ENCODE assay signal across 23 mouse cellular contexts in the genomic region with DNA sequence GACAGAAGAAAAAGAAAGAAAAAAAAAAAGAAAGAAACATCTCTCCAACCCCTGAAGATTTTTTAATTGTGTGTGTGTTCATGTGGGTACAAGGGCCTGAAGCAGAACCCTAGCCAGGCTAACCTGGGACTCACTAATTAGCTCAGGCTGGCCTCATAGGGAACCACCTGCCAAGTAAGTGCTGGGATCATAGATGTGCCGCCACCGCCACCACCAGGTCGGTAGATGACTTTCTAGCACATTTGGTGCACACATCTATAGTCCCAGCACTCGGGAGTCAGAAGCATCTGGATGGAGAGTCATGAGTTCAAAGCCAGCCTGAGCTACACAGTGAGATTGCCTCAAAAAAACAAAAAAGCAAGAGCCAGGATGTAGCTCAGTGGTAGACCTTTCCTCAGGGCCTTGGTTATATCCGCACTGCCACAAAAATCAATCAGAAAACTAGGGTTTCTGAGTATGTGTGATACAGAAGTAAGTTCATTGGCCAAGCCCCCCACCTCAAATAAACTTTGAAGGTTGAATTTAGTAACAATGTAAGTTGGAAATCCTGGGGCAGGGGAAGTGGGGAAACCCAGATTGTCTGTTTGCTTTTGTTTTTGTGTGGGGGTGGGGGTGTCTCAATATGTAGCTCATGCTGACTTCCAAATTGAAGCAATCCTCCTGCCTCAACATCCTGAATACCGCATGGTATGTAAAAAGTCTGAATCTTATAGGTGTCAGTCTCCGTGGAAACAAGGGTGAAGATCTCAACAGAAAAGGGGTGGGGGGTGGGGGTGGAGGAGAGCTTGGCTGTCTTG. TPM values are rescaled to one million over a fixed set of nuclear protein-coding genes. Genes with fewer than 3 reads are reported as not detected.
DNase-seq lines count a peak whose midpoint lies in the region; ATAC-seq and TF ChIP-seq lines count a peak whose summit lies in the region.
"Had no signal": no experiment of that assay in that cellular context is flagged by ENCODE, and none has a peak within 500 bp of the region (broad histone marks: within the 10 kb centered on the region; RNA-seq: fewer than 3 reads in every experiment).

No protein-coding gene starts in this region.

- DNase-seq in liver, embryonic 14.5 days (ENCODE audit: low read depth in 3 of 3, low spot score in 3 of 3) = no peak
- no peak for DNase-seq in liver, postnatal 0 days
- DNase-seq in 416B (ENCODE audit: low read depth) (peak; percentile 16), ZHBTc4 (ENCODE audit: low read depth, low spot score) (peak; percentile 43)
- no peak for DNase-seq in lung, adult 18-20 months
- DNase-seq: adrenal gland, postnatal 10 days; B cell, adult 2 months; cerebellum, adult 11 months; cerebellum, adult 8-10 months; cerebellum, postnatal 36 days; gastrocnemius, adult 2 months; gastrocnemius, postnatal 36 days; heart, adult 18-20 months; heart, postnatal 10 days had no signal

- no peak for ATAC-seq in liver, embryonic 14.5 days (ENCODE audit: insufficient read depth)
- ATAC-seq in liver, postnatal 0 days = no peak
- ATAC-seq: CD4-positive, CD25-positive, alpha-beta regulatory T cell, adult 4 months; forebrain, embryonic 14.5 days; intestine, embryonic 15.5 days had no signal

- TF ChIP-seq CTCF in liver, embryonic 14.5 days (IDR thresholded peaks at IDR 0.05; ENCODE audit: low read depth) = peak; percentile 15; the same call in 1 of the 2 replicates
- no peak for TF ChIP-seq CTCF in liver, postnatal 0 days (IDR thresholded peaks at IDR 0.05; ENCODE audit: low read depth)
- TF ChIP-seq CTCF in ES-Bruce4 (IDR thresholded peaks at IDR 0.05; ENCODE audit: low read depth, low read length) = peak; percentile 46

- H3K9ac ChIP-seq in liver, embryonic 14.5 days (replicated peaks) = no peak overlapping the region
- H3K9ac ChIP-seq in liver, postnatal 0 days (replicated peaks) = no peak overlapping the region
- H3K9ac ChIP-seq in ES-Bruce4 (ENCODE audit: low read depth, poor library complexity, severe bottlenecking) = no peak overlapping the region
- H3K9ac ChIP-seq: embryonic facial prominence, embryonic 15.5 days; hindbrain, embryonic 14.5 days; intestine, embryonic 15.5 days had no signal

- WGBS in liver, embryonic 14.5 days (ENCODE audit: insufficient replicate concordance) = 65% methylated on average over 7 of the region's 7 CpGs
- 69% methylated on average over 7 of the region's 7 CpGs for WGBS in liver, postnatal 0 days (ENCODE audit: insufficient replicate concordance)

- no peak for TF ChIP-seq EP300 in liver, embryonic 14.5 days (IDR thresholded peaks at IDR 0.05; ENCODE audit: low read depth)
- no peak for TF ChIP-seq EP300 in liver, postnatal 0 days (IDR thresholded peaks at IDR 0.05; ENCODE audit: low read depth)
- no peak for TF ChIP-seq EP300 in ES-Bruce4 (IDR thresholded peaks at IDR 0.05; ENCODE audit: insufficient read depth, low read depth, low read length)

- H3K4me2 ChIP-seq in liver, embryonic 14.5 days (ENCODE audit: low read depth) = no peak overlapping the region
- no peak overlapping the region for H3K4me2 ChIP-seq in liver, postnatal 0 days (ENCODE audit: low read depth, low read length)
- H3K4me2 ChIP-seq: embryonic facial prominence, embryonic 15.5 days; hindbrain, embryonic 14.5 days; intestine, embryonic 15.5 days had no signal

- peaks cover 12% of the 10 kb centered on the region for H3K27me3 ChIP-seq in liver, embryonic 14.5 days (ENCODE audit: control insufficient read depth, insufficient read depth, low read length)
- peaks cover 14% of the 10 kb centered on the region for H3K27me3 ChIP-seq in liver, postnatal 0 days (ENCODE audit: insufficient read depth, low read length)
- H3K27me3 ChIP-seq in ES-Bruce4 (ENCODE audit: control insufficient read depth, insufficient read depth, low read length, poor library complexity, severe bottlenecking) = no peaks in the 10 kb centered on the region

- peaks cover 15 to 19% of the 10 kb centered on the region in 2 experiments for H3K4me1 ChIP-seq in liver, embryonic 14.5 days (replicated peaks; ENCODE audit: control insufficient read depth in 2 of 2, insufficient read depth in 2 of 2, low read length in 1 of 2)
- H3K4me1 ChIP-seq in liver, postnatal 0 days (ENCODE audit: insufficient read depth) = peaks cover 43% of the 10 kb centered on the region
- no peaks in the 10 kb centered on the region for H3K4me1 ChIP-seq in ES-Bruce4 (ENCODE audit: control insufficient read depth, insufficient read depth, low read length)

- H3K9me3 ChIP-seq in liver, embryonic 14.5 days (ENCODE audit: control insufficient read depth, low read length) = no peaks in the 10 kb centered on the region
- no peaks in the 10 kb centered on the region for H3K9me3 ChIP-seq in liver, postnatal 0 days (ENCODE audit: low read length)
- H3K9me3 ChIP-seq in ES-Bruce4 (replicated peaks; ENCODE audit: control insufficient read depth, insufficient read depth, low read length, poor library complexity, severe bottlenecking) = no peaks in the 10 kb centered on the region
- H3K9me3 ChIP-seq: embryonic facial prominence, embryonic 15.5 days; heart, embryonic 10.5 days; intestine, embryonic 15.5 days had no signal

- H3K27ac ChIP-seq in liver, embryonic 14.5 days = no peak overlapping the region
- no peak overlapping the region for H3K27ac ChIP-seq in liver, postnatal 0 days (ENCODE audit: low read depth)
- no peak overlapping the region for H3K27ac ChIP-seq in ES-Bruce4 (ENCODE audit: insufficient read depth, low read length)
- H3K27ac ChIP-seq: embryonic facial prominence, embryonic 15.5 days; forebrain, embryonic 10.5 days; gastrocnemius, adult 2 months; heart, embryonic 10.5 days; hindbrain, embryonic 14.5 days; intestine, embryonic 15.5 days had no signal

- no peaks in the 10 kb centered on the region for H3K36me3 ChIP-seq in liver, embryonic 14.5 days (replicated peaks; ENCODE audit: control insufficient read depth, insufficient read depth, low read depth)
- peaks cover 8% of the 10 kb centered on the region; the same call in 1 of the 2 replicates for H3K36me3 ChIP-seq in liver, postnatal 0 days (replicated peaks; ENCODE audit: insufficient read depth, low read length)
- H3K36me3 ChIP-seq in ES-Bruce4 (ENCODE audit: control insufficient read depth, insufficient read depth, low read length, poor library complexity, severe bottlenecking) = peaks cover 4% of the 10 kb centered on the region; the same call in 1 of the 2 replicates

- TF ChIP-seq POLR2A in ES-Bruce4 (IDR thresholded peaks at IDR 0.05; ENCODE audit: insufficient read depth, low read length) = no peak

- no peak overlapping the region for H3K4me3 ChIP-seq in liver, embryonic 14.5 days (ENCODE audit: insufficient read depth in 1 of 2, low read depth in 2 of 2, low read length in 2 of 2)
- H3K4me3 ChIP-seq in liver, postnatal 0 days (ENCODE audit: low read depth, low read length) = no peak overlapping the region
- no peak overlapping the region for H3K4me3 ChIP-seq in ES-Bruce4 (ENCODE audit: low read depth, low read length)
- H3K4me3 ChIP-seq: embryonic facial prominence, embryonic 15.5 days; erythroblast, embryonic 14.5 days; forebrain, embryonic 10.5 days; gastrocnemius, adult 2 months; intestine, embryonic 15.5 days had no signal

RNA-seq across cellular contexts. Expression of gene B3gnt9, which starts 2.6 kb away (rescaled TPM):
- polyA plus RNA-seq in liver, embryonic 14.5 days (2012; rRNA removed) = 1.6 and 1.7 TPM in 2 replicates
- polyA plus RNA-seq in liver, embryonic 14.5 days (2014; fragmentation: Nextera tagmentation; extraction: Ambion mirVana) = 2.3 and 3.1 TPM in 2 replicates
- 1.6 and 2.0 TPM in 2 replicates for polyA plus RNA-seq in liver, postnatal 0 days (2015; fragmentation: Nextera tagmentation; extraction: Ambion mirVana)
- 0.37 and 0.67 TPM in 2 replicates for polyA plus RNA-seq in ES-Bruce4 (2011; ENCODE audit: insufficient read depth, insufficient read length, low read depth, missing spikeins)

RNA-seq across cellular contexts. Expression of gene Tradd, which starts 6.9 kb away (rescaled TPM):
- polyA plus RNA-seq in liver, embryonic 14.5 days (2012; rRNA removed) = 5.5 and 6.0 TPM in 2 replicates
- 11.5 and 15.8 TPM in 2 replicates for polyA plus RNA-seq in liver, embryonic 14.5 days (2014; fragmentation: Nextera tagmentation; extraction: Ambion mirVana)
- 14.3 and 15.1 TPM in 2 replicates for polyA plus RNA-seq in liver, postnatal 0 days (2015; fragmentation: Nextera tagmentation; extraction: Ambion mirVana)
- 4.7 and 5.6 TPM in 2 replicates for polyA plus RNA-seq in ES-Bruce4 (2011; ENCODE audit: insufficient read depth, insufficient read length, low read depth, missing spikeins)

RNA-seq across cellular contexts. Expression of gene Fbxl8, which starts 6.9 kb away (rescaled TPM):
- polyA plus RNA-seq in liver, embryonic 14.5 days (2012; rRNA removed) = 1.0 and 1.3 TPM in 2 replicates
- 0.75 and 0.83 TPM in 2 replicates for polyA plus RNA-seq in liver, embryonic 14.5 days (2014; fragmentation: Nextera tagmentation; extraction: Ambion mirVana)
- 0.95 and 1.2 TPM in 2 replicates for polyA plus RNA-seq in liver, postnatal 0 days (2015; fragmentation: Nextera tagmentation; extraction: Ambion mirVana)
- 1.5 and 1.9 TPM in 2 replicates for polyA plus RNA-seq in ES-Bruce4 (2011; ENCODE audit: insufficient read depth, insufficient read length, low read depth, missing spikeins)

RNA-seq across cellular contexts. Expression of gene Hsf4, which starts 12.1 kb away (rescaled TPM):
- polyA plus RNA-seq in liver, embryonic 14.5 days (2012; rRNA removed) = 0.03 TPM in 1 of 2 replicates, not detected in the other
- 0.08 TPM in 1 of 2 replicates, not detected in the other for polyA plus RNA-seq in liver, embryonic 14.5 days (2014; fragmentation: Nextera tagmentation; extraction: Ambion mirVana)
- not detected in 2 replicates for polyA plus RNA-seq in liver, postnatal 0 days (2015; fragmentation: Nextera tagmentation; extraction: Ambion mirVana)
- 1.1 and 1.4 TPM in 2 replicates for polyA plus RNA-seq in ES-Bruce4 (2011; ENCODE audit: insufficient read depth, insufficient read length, low read depth, missing spikeins)
- polyA plus RNA-seq: erythroblast, embryonic 14.5 days; forebrain, embryonic 10.5 days had no signal

RNA-seq across cellular contexts. Expression of gene Nol3, which starts 18.4 kb away (rescaled TPM):
- polyA plus RNA-seq in liver, embryonic 14.5 days (2012; rRNA removed) = 0.02 and 0.03 TPM in 2 replicates
- not detected in 2 replicates for polyA plus RNA-seq in liver, embryonic 14.5 days (2014; fragmentation: Nextera tagmentation; extraction: Ambion mirVana)
- 0.05 and 0.24 TPM in 2 replicates for polyA plus RNA-seq in liver, postnatal 0 days (2015; fragmentation: Nextera tagmentation; extraction: Ambion mirVana)
- 0.94 and 1.4 TPM in 2 replicates for polyA plus RNA-seq in ES-Bruce4 (2011; ENCODE audit: insufficient read depth, insufficient read length, low read depth, missing spikeins)
- polyA plus RNA-seq: erythroblast, embryonic 14.5 days had no signal

Comparison
In these comparisons a context has a peak if more than half of its experiments do, and no peak if none do; other contexts are left out.
1. DNase-seq: peak in 416B (single experiment) and ZHBTc4 (single experiment); none in liver, embryonic 14.5 days (0 of 3), liver, postnatal 0 days (single experiment) and lung, adult 18-20 months (0 of 2).